Mouse (Mus musculus) layer of hippocampus, postnatal 36 days (tissue): ENCODE results near the gene Trappc3. TPM values are rescaled to one million over a fixed set of nuclear protein-coding genes. Genes with fewer than 3 reads are reported as not detected.
"Not testable (repeated sequence)": the region's sequence is repeated elsewhere in the genome, so short reads cannot be mapped to it uniquely, and the experiment has no call there.

Experiments used
- DNase-seq, 2 experiments: peaks; one replicate each; pipeline ENCODE4 v3.0.0; 2022
- total RNA-seq, 2 experiments: library from RNA; stranded (reverse); gene quantifications; 2 replicates each; pipeline ENCODE4 v1.2.3; 2021

The Trappc3 gene
- total RNA-seq, result 10 to 100 TPM; 77.9 to 83.3 TPM

DNA sequence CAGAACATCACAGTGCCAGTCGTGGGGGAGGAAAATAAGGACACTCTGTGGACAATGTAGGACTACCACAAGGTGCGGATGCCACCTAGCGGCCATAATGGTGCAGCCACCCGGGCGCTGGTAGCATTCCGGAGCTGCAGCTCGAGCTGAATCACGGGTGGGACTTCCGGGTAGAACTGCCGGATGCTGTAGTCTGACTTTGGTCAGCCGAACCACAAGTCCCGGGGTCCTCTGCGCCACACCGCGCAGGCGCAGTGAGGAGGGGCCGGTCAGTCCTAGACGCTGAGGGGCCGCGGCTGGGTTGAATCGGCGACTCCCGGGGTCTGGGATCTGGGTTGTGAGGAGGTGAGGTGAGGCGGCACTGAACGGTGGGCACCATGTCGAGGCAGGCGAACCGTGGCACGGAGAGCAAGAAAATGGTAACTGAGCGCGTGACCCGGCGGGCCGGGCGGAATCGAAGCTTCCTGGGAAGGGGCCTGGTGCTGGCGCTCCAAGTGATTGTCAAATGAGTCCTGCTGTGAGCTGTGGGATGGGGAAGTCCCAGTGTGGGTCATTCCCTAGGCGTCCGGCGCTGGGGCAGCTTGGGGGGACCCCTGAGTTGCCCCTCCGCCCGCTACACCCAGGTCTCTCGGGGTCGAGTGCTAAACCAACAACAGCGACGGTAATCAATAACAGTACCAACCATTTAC, at the start of gene Trappc3:
TSS of gene Trappc3 (plus strand) at position 207 of the 689 bp plus-strand sequence.
- DNase-seq, result peak; percentile 99 to 100

DNA sequence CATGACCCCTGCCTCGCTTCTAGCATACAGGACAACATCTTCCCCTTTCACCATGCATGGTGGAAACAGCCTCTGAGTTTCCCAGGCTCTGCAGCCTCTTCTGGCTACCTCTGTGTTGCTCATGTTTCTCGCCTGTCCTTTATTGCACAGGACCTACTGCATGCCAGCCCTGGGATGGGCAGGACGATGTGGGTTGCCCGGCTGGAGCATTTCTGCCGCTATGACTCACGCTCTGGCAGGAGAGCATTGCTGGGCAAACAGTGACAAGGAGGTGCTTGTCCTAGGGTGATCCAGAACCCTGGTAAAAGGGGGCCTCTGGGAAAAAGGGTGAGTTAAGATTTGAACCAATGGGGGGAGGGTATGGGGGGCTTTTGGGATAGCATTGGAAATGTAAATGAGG, 44.4 kb upstream of the Trappc3 start:
- DNase-seq, result no peak

DNA sequence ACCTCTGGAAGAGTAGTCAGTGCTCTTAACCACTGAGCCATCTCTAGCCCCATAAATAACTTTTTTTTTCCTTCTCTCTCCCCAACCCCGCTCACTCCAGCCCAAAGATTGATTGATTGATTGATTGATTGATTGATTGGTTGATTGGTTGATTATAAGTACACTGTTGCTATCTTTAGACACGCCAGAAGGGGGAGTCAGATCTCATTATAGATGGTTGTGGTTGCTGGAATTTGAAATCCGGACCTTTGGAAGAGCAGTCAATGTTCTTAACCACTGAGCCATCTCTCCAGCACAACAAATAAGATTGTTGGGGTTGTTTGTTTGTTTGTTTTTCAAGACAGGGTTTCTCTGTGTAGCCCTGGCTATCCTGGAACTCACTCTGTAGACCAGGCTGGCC, 42.6 kb upstream of the Trappc3 start:
- DNase-seq, result not testable (repeated sequence)

DNA sequence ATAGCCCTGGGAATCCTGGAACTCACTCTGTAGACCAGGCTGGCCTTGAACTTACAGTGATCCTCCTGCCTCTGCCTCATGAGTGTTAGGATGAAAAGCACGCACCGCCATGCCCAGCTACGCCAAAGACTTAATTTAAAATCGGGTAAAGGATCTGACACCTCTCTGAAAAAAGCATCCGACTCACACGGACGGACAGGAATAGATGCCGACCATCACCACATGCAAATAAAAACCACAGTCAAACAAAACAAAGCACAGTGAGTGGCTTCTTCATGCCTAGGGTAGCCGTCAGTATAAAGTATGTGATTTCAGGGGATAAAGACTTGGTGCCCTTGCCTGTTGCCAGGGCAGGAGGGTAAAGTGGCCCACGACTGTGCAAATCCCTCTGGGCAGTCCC, 42.1 kb upstream of the Trappc3 start:
- DNase-seq, result no peak

DNA sequence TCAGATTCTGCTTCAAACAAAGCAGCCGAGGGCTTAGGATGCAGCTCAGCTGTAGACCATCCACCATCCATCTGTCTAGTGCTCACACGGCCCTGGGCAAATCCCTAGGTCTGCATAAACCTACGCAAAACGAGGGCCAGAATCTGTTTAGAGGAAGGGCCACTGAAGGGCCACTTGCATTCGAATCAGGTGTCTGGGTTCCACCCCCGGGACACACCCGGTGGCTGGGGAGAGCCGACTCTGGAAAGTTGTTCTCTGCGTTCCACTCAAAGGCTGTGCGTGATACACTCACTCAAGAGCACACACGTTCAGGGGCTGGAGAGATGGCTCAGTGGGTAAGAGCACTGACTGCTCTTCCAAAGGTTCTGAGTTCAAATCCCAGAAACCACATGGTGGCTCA, 39.5 kb upstream of the Trappc3 start:
- DNase-seq, result no peak

DNA sequence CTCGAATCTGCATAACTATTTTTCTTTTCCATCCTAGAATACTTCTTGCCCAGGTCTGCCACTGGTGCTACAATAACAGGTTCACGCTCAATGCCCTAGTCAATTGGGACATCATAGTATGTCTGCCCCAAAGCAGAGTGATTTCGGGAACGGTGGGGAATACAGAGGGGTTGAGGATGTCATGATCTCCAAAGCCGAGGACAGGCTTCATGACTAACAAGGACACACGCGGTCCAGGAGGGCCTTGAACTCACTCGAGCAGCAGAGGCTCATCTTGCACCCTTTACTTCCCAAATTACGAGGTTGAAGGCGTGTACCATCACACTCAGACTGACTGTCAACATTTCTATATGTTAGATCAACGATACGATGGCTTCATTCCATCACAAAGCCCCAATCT, 35.5 kb upstream of the Trappc3 start:
- DNase-seq, result no peak

DNA sequence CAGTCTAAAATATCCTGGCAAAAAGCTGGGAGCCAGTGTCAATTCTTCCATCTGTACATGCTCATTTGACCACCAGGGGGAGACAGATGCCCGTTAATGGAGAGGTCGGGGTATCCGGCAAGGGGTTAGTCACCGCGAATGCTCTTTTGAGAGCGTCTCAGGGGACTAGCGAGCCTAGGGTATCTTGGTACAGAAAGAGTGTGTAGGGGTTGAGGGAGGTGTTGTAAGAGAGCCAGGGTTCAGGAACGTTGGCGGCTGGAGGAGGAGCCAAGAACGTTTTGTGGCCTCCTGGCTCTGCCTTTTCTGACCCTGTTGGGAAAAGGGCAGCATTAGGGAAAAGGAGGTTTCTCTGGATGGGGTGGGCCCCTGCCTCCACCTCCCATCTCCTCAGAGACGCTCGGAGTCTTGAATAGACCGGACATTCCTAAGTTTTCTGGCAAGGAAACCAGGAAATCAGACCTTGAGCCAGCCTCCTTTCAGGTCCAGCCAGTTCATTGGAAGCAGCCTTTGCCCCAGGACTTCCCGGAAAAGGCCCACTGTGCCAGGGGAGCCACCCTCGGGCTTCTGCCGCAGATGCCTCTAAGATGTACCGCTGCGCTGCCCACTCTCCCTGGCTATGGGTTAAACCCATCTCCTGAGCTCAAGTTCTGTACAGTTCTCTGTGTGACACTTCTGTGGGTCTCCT, 34.9 kb upstream of the Trappc3 start:
- DNase-seq, result peak; percentile 78 to 87

DNA sequence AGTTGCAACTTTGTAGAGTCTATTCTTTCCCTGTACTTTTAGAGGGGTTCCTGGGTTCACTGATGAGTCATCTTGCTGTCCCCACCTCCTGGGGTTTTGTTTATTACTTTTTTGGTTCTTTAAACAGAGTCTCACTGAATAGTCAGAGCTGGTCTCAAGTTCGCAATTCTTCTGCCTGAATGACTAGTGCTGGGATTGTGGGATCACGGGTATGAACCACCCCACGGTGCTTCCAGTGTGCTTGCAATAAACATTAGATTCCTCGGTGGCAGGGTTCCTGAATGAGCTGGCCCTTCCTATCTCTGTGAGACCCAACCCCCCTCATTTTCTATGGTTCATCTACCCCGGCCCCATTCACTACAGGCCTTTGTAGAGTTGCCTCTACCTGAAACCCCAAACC, 34.0 kb upstream of the Trappc3 start:
- DNase-seq, result no peak

DNA sequence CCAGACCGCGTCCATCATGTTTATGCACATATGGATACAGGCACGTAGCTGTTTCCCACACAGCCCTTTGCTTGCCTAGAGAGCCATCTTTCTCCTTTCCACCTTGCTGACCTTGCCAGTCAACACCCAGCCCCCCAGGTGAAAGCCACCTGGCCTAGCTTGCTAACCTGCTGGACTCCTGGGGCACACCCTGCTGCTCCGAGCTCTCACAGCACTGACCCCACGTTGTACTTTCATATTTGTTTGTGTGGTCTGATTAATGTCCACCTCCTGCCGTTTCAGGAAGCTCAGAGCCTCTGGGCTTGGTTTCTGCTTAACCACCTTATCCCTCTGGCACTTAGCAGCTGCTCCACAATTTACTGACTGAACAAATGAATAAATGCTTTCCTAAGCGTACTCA, 32.2 kb upstream of the Trappc3 start:
- DNase-seq, result no peak

DNA sequence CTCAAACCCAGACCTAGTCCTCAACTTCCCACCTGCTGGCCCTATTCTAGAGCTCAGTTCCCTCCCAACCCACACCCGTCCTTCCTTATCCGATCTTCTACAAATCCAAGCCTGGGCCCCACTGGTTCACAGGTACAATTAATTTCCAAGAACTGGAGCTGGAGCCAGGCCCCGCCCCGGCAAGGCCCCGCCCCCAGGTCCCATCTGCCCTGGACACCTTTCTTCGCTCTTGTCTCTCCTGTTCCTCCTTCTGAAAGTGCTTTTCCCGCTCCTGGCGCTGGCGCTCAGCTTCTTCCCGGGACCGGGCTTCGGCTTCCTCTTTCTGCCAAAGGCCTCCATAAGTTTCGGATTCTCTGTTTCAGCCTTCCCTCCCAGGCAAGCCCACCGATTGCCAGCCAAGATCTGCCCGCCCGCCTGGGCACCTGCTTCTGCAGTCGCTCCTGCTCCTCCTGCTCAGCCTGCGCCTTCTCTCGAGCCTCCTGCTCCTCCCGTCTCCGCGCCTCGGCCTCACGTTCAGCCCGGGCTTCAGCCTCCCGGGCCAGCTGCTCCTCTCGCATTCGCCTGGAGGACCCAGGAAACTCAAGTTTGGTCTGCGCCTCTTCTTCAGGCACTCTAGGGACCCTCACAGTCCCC, 28.3 kb upstream of the Trappc3 start:
- no peak for DNase-seq

DNA sequence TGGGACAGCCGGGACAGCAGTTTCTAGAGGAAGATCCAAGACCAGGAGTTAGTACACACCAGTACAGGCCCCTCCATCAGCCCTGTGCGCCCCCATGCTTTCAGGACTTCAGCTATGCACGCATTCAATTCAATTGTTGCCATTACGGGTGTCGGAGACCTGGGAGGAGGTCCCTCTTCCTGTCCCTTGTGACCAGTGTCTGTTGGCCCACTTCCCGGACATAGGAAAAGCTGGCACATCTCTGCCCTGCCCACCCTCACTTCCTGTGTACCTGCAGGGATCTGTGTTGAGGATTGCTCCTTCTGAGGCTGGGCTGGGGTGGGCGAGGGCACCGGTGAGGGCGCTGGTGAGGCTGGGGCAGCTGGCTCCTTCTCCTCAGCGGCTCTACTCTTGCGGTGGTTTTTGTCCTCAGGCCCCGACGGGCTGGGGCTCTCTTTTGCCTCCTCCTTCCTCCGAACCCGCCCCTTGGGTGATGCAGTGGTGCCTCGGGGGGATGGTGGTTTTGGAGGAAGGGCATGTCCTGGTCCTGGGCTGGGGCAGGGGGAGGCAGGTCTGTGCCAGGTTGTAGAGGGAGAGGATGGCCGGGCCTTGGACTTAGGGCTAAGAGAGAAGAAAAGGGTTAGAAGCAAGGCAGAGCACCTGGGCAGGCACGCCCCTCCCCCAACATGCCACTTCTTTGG, 27.5 kb upstream of the Trappc3 start:
- DNase-seq, result no peak

DNA sequence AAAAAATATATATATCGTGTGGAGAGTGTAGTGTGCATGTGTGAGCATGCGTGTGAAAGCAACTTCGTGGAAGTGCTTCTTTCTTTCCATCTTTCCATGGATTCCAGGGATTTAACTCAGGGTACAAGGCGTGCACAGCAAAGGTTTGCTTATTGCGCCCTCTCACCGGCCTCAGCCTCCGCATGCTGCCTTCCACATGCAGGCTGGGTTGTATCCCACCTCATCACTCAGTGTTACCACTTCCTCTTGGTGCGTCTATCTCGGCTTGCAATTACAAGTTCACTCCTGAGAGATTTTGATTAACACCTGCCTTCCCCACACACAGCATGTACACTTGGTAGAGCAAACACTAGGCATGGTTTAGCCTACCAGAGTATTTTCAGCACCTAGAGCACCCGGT, 26.9 kb upstream of the Trappc3 start:
- no peak for DNase-seq

DNA sequence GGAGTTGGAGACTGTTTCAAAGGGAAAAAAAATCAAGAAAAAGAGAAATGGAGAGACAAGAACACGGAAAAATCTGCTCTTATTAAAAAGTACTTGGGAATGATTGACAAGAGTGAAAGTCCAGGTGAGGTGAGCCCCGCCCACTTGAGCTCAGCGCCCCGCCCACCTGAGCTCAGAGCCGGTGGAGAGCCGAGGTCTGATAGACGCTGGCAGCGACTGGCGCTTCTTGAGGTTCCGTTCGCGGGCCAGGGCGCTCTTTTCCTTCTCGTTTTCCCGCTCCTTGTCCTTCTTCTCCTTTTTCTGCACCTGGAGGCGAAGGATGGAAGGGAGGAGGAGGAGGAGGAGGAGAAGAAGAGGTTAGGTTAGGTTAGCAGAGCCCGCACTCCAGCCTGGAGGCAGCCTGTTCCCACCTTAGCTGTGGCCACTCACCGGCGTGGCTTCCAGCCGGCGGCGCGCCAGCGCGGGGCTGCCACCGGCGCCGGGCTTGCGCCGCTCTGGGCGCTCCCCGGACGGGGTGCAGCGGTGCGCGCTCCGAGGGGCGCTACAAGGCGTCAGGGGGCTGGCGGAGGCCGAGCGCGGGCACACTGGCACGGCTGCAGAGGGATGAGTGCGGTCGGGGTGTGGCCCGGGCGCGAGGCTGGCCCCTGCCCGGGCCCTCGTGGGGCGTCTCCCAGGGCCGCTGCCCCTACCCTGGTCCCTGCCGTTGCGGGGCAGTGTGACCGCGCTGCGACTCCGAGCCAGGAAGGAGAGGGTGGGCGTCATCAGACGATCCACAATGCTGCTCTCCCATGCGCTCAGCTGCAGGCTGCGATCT, 25.5 kb upstream of the Trappc3 start:
- no peak for DNase-seq

DNA sequence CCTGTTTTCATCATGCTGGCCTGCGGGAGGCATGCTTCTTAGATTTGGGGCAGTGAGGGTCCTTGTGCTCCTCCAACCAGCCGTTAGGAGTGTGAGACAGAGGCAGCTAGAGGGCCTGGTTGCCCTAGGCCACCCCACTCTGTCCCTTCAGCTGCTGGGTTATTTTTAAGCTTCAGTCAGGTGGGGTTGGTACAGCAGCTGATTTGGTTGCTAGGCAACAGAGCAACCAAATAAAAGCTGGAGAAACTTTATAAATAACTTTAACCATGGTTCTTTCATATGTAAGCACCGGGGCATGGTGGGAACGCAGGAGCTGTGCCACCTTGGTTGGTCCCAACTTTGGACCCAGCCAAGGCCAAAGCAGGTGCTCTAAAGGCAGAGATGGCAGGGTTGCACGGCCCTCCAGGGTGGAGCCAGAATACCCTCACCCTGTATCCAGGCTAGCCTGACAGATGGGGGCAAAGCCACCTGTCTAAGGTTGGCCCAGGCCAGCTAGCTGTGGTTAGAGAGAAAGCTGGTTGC, 24.3 kb upstream of the Trappc3 start:
- no peak for DNase-seq

DNA sequence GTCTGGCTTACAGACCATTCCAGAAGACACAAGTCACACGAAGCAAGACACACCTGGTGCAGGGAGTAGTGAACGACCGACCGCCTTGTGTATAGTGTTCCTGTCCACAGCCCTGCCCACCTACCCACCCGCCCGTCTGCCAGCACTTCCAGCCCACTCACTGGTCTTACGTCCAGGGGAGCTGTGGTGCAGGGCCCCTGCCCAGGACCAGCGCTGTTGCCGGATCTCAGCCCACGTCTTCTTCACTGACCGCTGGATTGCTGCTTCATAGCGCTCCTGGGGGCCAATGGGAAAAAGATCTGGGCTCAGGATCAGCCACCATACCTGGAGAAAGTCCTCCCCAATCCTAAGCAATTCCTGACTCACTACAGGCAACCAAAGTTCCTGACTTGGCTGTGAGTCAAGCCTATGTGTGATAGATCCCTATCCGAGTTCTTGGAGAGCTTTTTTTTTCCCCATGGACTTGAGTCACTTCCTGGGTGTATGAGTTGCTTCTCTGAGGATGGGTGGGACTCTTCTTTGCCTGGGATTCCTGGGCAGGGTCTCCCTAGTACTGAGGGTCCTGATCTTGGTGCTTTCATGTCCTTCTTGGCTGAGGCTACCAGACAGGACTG, 22.2 kb upstream of the Trappc3 start:
- no peak for DNase-seq

DNA sequence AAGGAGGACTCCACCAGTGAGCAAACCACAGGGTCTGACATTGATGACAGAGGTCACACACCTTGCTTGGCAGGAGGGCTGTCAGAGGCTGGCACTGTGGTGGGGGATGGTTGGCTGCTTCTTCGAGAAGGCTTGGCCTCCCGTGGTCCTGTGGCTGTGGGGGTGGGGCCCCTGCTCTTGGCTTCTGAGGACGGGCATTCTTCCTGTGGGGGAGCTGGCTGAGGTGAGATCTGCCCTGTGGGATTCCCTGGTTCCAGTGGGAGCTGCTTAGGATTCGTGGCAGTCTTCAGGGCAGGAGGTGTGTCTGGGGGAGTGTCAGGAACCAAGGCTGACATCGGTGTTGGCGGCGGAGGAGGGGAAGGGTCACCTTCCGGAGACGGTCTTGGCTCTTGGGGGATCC, 20.2 kb upstream of the Trappc3 start:
- DNase-seq, result no peak

DNA sequence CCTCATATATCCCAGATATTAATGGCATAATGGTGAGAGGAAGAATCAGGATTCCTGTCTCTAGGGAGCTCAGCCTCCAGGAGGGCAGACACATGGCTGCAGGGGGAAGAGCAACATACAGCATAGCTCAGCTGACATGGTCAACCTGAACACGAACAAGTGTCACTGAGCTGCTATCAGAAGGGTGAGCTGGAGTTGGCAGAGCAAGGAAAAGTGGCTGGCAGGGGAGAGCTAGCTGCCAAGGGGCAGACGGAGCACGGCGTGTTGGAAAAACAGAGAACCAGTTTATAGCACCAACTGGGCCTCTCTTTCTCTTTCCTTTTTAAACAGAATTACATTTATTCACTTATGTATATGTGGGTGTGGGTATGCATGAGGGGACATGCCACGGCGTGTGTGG, 19.6 kb upstream of the Trappc3 start:
- no peak for DNase-seq

DNA sequence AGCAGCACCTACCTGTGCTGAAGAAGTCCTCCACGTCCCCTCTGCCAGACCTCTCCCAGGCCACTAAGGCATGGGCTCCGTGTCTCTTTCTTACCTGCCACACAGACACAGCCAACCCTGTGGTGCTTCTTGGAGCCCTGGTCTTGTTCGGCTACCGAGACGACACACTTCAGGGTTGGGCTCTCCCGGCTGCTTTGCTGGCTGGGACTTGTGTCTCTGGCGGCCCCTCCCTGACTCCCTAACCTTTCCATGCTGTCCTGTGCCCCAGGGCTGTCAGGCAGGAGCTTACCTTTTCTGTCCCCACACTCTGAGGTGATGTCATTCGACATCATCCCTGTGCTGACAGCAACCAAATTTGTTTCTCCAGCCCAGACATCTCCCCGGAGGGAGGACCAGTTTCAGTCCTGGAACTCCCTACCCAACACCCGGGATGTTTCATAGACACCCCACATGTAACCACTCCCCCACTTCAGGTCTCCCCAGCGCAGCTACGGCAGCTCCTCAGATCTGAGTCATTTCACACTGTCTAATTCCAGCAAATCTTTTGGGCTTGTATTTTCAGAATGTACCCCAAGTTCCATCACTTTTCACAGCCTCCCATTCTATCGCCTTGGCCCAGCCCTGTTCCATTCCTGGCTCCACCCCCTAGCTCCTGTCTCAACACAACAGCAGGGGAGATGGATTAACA, 15.8 kb upstream of the Trappc3 start:
- DNase-seq, result no peak

DNA sequence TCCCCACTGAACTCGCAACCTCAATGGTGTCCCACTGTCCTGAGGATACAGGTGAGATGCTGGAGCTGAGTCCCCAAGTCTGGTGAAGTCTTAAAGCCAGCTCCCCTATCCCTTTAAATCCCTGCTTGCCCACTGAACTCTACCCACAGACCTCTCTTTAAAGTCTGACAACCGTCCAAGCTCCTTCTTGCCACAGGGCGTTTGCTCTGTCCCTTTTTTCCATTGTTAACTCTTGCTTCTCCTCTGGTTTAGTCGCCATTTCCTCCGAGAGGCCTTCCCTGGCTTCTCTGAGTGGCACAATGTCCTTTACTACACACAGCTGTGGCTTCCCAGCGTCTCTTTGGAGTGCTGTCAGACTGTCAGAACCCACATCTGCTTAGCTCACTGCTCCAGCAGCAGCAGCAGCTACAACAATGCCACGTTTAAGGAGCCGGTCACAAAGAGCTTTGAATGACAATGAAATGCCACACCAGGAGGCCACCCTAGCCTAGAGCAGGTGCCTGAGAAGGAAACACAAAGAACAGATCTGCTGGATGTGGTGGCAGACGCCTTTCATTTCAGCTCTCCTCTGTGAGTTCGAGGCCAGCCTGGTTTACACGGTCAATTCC, 13.8 kb upstream of the Trappc3 start:
- no peak for DNase-seq

DNA sequence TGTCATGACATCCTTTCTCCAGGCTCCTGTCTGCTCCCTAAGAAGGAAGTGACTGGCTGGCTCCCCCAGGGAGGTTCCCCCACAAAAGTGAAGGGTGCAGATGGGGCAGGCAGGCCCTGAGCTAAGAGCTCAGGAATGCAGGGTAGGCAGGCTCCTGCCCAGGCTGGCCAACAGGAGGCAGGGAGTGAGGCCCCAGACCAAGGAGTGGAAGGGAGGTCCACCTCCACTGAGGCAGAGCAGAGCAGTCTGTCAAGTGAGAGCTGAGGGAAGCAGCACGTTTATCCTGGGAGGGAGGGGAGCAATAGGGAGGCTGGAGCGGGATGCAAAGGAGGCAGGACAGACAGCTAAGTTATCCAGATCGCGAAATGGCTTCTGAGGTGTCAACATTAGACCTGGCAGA, 11.5 kb upstream of the Trappc3 start:
- DNase-seq, result no peak
